Comparison of ENCODE assay signal across 22 mouse cellular contexts in the genomic region with DNA sequence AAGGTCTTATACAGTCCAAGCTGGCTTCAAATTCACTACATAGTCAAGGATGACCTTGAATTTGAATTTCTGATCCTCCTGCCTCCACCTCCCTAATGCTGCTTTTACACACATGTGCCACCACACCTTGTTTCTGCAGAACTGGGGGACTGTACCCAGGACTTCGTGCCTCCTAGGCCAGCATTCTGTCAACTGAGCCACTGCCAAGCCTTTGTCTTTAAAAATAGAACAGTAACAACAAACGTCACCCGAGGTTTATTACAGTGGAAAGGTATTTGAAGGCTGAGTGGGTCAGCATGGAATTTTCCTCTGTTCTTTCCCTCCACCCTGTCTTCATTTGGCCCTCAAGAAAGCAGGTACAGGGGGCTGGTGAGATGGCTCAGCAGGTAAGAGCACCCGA. TPM values are rescaled to one million over a fixed set of nuclear protein-coding genes. Genes with fewer than 3 reads are reported as not detected.
DNase-seq lines count a peak whose midpoint lies in the region; ATAC-seq and TF ChIP-seq lines count a peak whose summit lies in the region.
"Had no signal": no experiment of that assay in that cellular context is flagged by ENCODE, and none has a peak within 500 bp of the region (broad histone marks: within the 10 kb centered on the region; RNA-seq: fewer than 3 reads in every experiment).

No protein-coding gene starts in this region.

- TF ChIP-seq CTCF in heart, adult 2 months (IDR thresholded peaks at IDR 0.05), result no peak
- TF ChIP-seq CTCF in heart, postnatal 0 days (IDR thresholded peaks at IDR 0.05; ENCODE audit: low read depth), result no peak

- intact Hi-C loops in heart, adult 2 months (cut with DNase I), result no loop called here
- intact Hi-C loops in heart, postnatal 25 days (cut with DNase I), result no loop called here
- intact Hi-C loops in heart, postnatal 10 days (cut with DNase I), result no loop called here
- intact Hi-C loops in heart, postnatal 36 days (cut with DNase I), result no loop called here

- H3K4me1 ChIP-seq in heart, adult 2 months (ENCODE audit: control insufficient read depth, insufficient read depth, low read length), result no peaks in the 10 kb centered on the region
- no peaks in the 10 kb centered on the region for H3K4me1 ChIP-seq in heart, postnatal 0 days (ENCODE audit: control insufficient read depth, insufficient read depth)
- H3K4me1 ChIP-seq in heart, embryonic 11.5 days (ENCODE audit: control insufficient read depth, insufficient read depth, low read length), result 0 out of 2 replicates have a peak, but pooled peaks cover 2% of the 10 kb centered on the region

- peaks cover 4% of the 10 kb centered on the region for H3K36me3 ChIP-seq in heart, adult 2 months (ENCODE audit: control insufficient read depth, insufficient read depth, low read length)
- H3K36me3 ChIP-seq in heart, postnatal 0 days (replicated peaks; ENCODE audit: control insufficient read depth, insufficient read depth, low read length), result peaks cover 5% of the 10 kb centered on the region; the same call in 1 of the 2 replicates
- no peaks in the 10 kb centered on the region for H3K36me3 ChIP-seq in heart, embryonic 11.5 days (ENCODE audit: control insufficient read depth, insufficient read depth, low read length)

- H3K9me3 ChIP-seq in heart, postnatal 0 days (replicated peaks; ENCODE audit: control insufficient read depth, low read length), result no peaks in the 10 kb centered on the region
- H3K9me3 ChIP-seq in heart, embryonic 11.5 days (replicated peaks; ENCODE audit: control insufficient read depth, low read length), result no peaks in the 10 kb centered on the region
- H3K9me3 ChIP-seq: G1E had no signal

- ATAC-seq in heart, postnatal 0 days (ENCODE audit: insufficient read depth, low read depth), result peak; percentile 81
- ATAC-seq in heart, embryonic 11.5 days (replicated peaks; ENCODE audit: insufficient number of reproducible peaks, low FRiP score, low TSS enrichment), result no peak
- ATAC-seq: activated CD4-positive, CD25-positive, alpha-beta regulatory T cell, adult 4 months; CD4-positive, CD25-positive, alpha-beta regulatory T cell, adult 4 months; Patski had no signal

- WGBS in heart, adult 2 months, result 36% methylated on average over 4 of the region's 4 CpGs
- WGBS in heart, postnatal 0 days, result 33% methylated on average over 4 of the region's 4 CpGs
- WGBS in heart, embryonic 11.5 days (ENCODE audit: insufficient replicate concordance), result 56% methylated on average over 4 of the region's 4 CpGs

- H3K27ac ChIP-seq in heart, adult 2 months, result no peak overlapping the region
- H3K27ac ChIP-seq in heart, postnatal 0 days (ENCODE audit: low read depth), result no peak overlapping the region
- H3K27ac ChIP-seq in heart, embryonic 11.5 days (ENCODE audit: low read depth, low read length), result no peak overlapping the region

- no peak for TF ChIP-seq POLR2A in heart, adult 2 months (IDR thresholded peaks at IDR 0.05; ENCODE audit: insufficient read depth, low read depth, low read length)

- H3K27me3 ChIP-seq in heart, adult 2 months (ENCODE audit: control insufficient read depth, insufficient read depth, low read length), result no peaks in the 10 kb centered on the region
- no peaks in the 10 kb centered on the region for H3K27me3 ChIP-seq in heart, postnatal 0 days (ENCODE audit: control insufficient read depth, insufficient read depth, low read length)
- H3K27me3 ChIP-seq in heart, embryonic 11.5 days (ENCODE audit: control insufficient read depth, insufficient read depth, low read length), result no peaks in the 10 kb centered on the region
- H3K27me3 ChIP-seq: CH12.LX, Patski had no signal

- no peak overlapping the region for H3K4me3 ChIP-seq in heart, adult 2 months
- no peak overlapping the region for H3K4me3 ChIP-seq in heart, postnatal 0 days (ENCODE audit: low read depth, low read length)
- no peak overlapping the region for H3K4me3 ChIP-seq in heart, embryonic 11.5 days (ENCODE audit: low read depth, low read length)

- H3K4me2 ChIP-seq in heart, postnatal 0 days (ENCODE audit: low read depth, low read length), result no peak overlapping the region
- no peak overlapping the region for H3K4me2 ChIP-seq in heart, embryonic 11.5 days

- no peaks in the 10 kb centered on the region for H3K79me2 ChIP-seq in heart, adult 2 months (replicated peaks; ENCODE audit: control insufficient read depth, insufficient read depth, low read length)

- DNase-seq in heart, adult 18-20 months, result peak; percentile 18 to 32
- DNase-seq in heart, adult 2 months, result no peak
- peak; percentile 20 for DNase-seq in heart, adult 8-10 months (ENCODE audit: low spot score)
- no peak for DNase-seq in heart, postnatal 25 days (ENCODE audit: low spot score)
- peak; percentile 66 for DNase-seq in heart, postnatal 0 days (ENCODE audit: low spot score)
- peak; percentile 21 to 27 for DNase-seq in heart, postnatal 10 days
- DNase-seq in heart, postnatal 36 days, result no peak
- DNase-seq: adrenal gland, adult 2 months; adrenal gland, adult 8-10 months; adrenal gland, postnatal 10 days; adrenal gland, postnatal 14 days; adrenal gland, postnatal 25 days; adrenal gland, postnatal 36 days; B cell, adult 2 months; cerebellum, adult 11 months; cerebellum, adult 11-12 months had no signal

- TF ChIP-seq EP300 in heart, adult 2 months (IDR thresholded peaks at IDR 0.05; ENCODE audit: insufficient read depth, low read depth, low read length), result no peak
- TF ChIP-seq EP300 in heart, postnatal 0 days (IDR thresholded peaks at IDR 0.05; ENCODE audit: low read depth), result no peak

- H3K9ac ChIP-seq in heart, adult 2 months (ENCODE audit: low read depth, low read length), result no peak overlapping the region
- H3K9ac ChIP-seq in heart, postnatal 0 days (replicated peaks; ENCODE audit: low read depth, low read length), result no peak overlapping the region
- no peak overlapping the region for H3K9ac ChIP-seq in heart, embryonic 11.5 days (ENCODE audit: low read depth, low read length)

RNA-seq across cellular contexts. Expression of a gene that starts 15.5 kb away (rescaled TPM):
- total RNA-seq in heart, adult 18-20 months (2021), result 10 to 100 TPM; 12.2 to 12.9 TPM
- total RNA-seq in heart, adult 2 months (2021), result 10 to 100 TPM in 1 of 2 experiments, 1 to 10 TPM in 1; 9.9 to 11.3 TPM
- 3.8 and 5.9 TPM in 2 replicates for polyA plus RNA-seq in heart, adult 2 months (2012; rRNA removed)
- 10 to 100 TPM in 2 of 4 experiments, 1 to 10 TPM in 2; 8.3 to 12.5 (median 10.3) TPM for total RNA-seq in heart, adult 8-10 months (2022)
- 10 to 100 TPM; 11.6 to 11.8 TPM for total RNA-seq in heart, postnatal 25 days (2021)
- 2.9 and 3.5 TPM in 2 replicates for total RNA-seq in heart, postnatal 0 days (2014; rRNA removed; ENCODE audit: low replicate concordance)
- 1.1 and 1.4 TPM in 2 replicates for polyA plus RNA-seq in heart, postnatal 0 days (2015; fragmentation: Nextera tagmentation; extraction: Ambion mirVana)
- polyA plus RNA-seq in heart, embryonic 11.5 days (2014; fragmentation: Nextera tagmentation; extraction: Ambion mirVana), result 0.29 and 0.35 TPM in 2 replicates
- total RNA-seq in heart, postnatal 10 days (2021), result 1 to 10 TPM; 6.7 to 9.7 TPM
- total RNA-seq in heart, postnatal 36 days (2021), result 10 to 100 TPM in 1 of 2 experiments, 1 to 10 TPM in 1; 9.9 to 16.2 TPM

Comparison
In these comparisons a context has a peak if more than half of its experiments do, and no peak if none do; other contexts are left out.
1. DNase-seq: peak in heart, adult 18-20 months (2 of 2), heart, adult 8-10 months (single experiment), heart, postnatal 0 days (single experiment) and heart, postnatal 10 days (2 of 2); none in heart, adult 2 months (0 of 2), heart, postnatal 25 days (single experiment) and heart, postnatal 36 days (0 of 2).